Mouse (Mus musculus) cerebellum, adult 2 months (tissue): ENCODE data around the gene Col13a1.

ENCODE experiments used
- CTCF ChIP-seq: fragments of 200-500 bp; IDR thresholded peaks from 2 replicates; pipeline ENCODE4 v1.5.1; 2011; ENCODE audit warnings: low read depth, mild to moderate bottlenecking, control low read depth, low read length, moderate library complexity, borderline replicate concordance; ENCODE audit not compliant: insufficient read depth
- POLR2A ChIP-seq: fragments of 200-500 bp; IDR thresholded peaks from 2 replicates; pipeline ENCODE4 v1.6.1; 2011; ENCODE audit warnings: low read length, control low read depth, borderline replicate concordance; ENCODE audit not compliant: insufficient read depth

DNA sequence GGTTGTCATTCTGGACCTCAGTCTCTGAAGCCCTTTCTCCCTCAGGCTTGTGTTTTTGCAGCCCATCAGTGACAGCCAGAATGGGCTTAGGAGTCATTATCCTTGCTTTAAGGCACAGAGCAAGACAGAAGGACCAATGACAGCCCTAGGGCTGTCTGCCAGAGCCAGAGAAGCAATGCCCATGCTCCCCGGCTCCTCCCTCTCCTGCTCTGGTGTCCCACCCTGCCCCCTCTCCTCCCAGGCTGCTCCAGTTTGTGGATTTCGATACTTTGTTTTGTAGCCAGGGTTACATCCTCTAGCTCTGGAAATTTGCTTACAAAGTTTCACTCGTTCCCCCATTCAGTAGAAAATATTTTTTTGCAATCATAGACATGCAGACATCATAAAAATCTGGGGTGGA lies 69.9 kb downstream of the Col13a1 start:
- no peak for TF ChIP-seq CTCF
- no peak for TF ChIP-seq POLR2A
